Mouse (Mus musculus): Measurements from ENCODE around the gene Resp18. TPM values are rescaled to one million over a fixed set of nuclear protein-coding genes. Genes with fewer than 3 reads are reported as not detected.

Resp18 gene
- total RNA-seq (2021), result not detected
- long read RNA-seq, experiment 1, result 0 reads
- long read RNA-seq, experiment 2, result 0 reads

DNA sequence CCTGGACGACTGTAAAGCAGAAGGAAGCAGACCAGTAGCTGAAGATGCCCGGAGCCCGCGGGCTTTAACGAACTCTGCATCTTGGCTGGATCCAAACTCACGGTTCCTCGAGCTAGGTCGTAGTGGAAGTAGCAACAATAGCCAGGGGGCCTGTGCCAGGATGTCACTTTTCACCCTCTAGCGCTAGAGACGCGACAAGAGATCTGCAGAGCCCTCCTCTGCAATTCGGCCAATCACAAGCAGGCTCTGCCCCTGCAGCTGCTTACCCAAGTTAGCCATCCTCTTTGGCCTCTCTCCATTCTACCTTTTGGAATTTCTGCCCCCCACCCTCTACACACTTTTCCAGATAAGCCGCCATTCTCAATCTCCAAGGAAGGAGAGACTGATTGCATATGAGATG, at the start of gene Resp18:
Gene Resp18, minus strand, starts transcription at position 188 of the 400 bp plus-strand sequence.
- no peak for DNase-seq
- intact Hi-C loops (cut with DNase I), result no loop called here

DNA sequence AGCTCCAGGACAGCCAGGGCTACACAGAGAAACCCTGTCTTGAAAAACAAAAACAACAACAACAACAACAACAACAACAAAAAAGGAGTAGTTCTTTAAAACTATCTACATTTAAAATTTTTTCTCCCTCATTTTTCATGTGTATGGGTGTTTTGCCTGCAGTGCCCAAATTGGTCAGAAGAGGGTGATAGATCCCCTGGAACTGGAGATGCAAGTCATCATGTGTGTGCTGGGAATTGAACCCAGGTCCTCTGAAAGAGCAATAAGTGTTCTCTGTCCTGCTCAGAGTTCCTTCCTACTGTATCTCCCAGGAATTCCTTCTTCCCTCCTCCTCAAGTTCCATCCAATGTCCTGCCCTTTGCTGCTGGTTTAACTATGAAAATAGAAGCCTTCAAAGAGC, 49.2 kb upstream of the Resp18 start:
- no peak for DNase-seq
- intact Hi-C loops (cut with DNase I), result no loop called here

DNA sequence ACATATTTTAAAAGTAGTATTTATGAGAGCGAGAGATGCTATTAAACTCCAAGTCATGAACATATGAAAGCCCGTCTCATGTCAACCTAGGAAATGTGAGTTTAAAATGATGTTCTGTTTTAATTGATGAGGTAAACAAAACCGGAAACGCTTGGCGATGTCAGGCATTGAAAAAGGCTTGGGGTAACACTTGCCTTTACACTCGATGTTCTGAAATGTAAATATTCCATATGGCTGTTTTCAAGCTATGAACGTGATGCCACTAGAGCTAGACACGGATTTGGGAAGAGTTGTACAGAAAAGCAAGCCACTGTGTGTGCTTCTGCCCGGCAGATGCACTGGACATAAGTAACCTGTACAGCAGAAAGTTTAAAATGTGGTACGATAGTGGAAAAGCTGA, 41.0 kb upstream of the Resp18 start:
- no peak for DNase-seq
- intact Hi-C loops (cut with DNase I), result no loop called here

DNA sequence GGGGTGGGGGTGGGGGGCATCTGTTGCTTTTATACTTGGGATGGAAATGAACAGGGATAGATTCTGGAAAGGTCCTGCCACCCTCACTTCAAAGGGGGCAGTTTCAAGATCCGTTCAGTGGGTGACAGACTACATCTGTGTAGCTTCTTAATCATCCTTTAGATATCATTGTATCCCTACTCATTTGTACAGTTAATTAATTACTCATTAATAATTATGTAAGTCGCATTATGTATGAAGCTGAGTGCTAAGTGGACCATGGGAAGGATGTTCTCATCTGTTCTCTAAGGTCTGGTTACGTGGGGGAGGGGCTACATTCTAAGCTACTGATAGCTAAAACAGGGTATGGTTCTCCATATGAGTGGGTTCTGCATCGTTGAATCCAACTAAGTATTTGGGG, 40.5 kb upstream of the Resp18 start:
- intact Hi-C loops (cut with DNase I), result no loop called here

DNA sequence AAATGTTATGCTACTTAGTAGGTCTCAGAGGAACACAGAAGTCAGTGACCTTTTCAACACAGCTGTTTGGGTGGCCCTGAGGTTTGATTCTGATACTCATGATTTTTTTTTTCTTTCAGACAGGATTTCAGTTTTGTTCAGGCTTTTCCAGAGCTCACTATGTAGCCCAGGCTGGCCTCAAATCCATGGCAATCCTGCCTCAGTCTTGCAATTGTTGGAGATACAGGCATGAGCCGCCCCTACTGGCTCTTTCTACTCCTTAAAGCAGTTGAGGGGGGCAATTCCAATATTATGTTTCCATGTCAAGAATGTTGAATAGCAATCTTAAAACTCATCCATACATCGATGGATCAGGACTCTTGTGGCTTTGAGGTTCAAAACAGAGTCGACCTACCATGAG, 40.1 kb upstream of the Resp18 start:
- no peak for DNase-seq
- intact Hi-C loops (cut with DNase I), result no loop called here

More for the DNA sequence above, 40.5 kb upstream of the Resp18 start:
- DNase-seq, result no peak

DNA sequence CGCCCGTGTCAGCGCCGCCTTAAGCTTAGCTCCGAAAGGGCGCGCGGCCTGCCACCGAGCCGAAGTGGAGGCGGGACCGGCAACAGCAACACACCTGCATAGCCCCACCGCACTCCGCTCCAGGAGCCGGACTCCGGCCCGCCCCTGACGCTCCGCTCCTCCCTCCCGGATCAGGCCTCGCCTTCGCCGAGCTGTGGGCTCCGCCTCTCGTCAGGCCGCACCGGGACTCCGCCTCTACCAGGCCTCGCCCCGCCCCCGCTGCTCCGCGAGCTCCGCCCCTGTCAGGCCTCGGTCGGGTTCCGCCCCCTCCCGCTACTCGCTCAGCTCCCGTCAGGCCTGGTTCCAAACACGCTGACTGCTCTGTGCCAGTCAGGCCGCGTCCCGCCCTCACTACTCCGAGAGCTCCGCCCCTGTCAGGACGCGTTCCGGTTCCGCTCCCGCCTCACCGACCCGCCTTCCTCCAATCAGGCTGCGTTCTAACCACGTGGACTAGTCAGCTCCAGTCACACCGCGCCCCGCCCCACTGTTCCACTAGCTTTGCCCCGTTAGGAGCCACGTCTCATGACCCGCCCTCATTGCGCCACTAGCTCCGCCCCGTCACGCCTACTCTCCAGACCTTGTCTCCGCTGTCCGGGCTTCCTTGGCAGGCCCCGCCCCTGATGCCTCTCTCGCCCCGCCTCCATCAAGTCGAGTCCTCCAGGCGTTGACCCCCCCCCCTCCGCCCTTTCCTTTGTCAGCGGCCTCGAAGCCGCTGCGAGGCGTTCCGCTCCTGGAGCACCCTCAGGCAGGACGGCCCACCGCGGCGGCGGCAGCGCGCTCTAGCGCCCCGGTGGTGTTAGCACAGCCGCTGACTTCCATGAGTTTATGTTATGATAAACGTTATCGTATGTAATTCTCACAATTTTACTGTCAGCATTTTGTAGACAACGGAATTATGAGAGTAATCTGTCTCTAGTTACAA, 39.3 kb upstream of the Resp18 start, which contains the start of gene Dnpep:
Gene Dnpep, minus strand, starts transcription at position 750 of the 961 bp plus-strand sequence.
- intact Hi-C loops (cut with DNase I), result no loop called here

DNA sequence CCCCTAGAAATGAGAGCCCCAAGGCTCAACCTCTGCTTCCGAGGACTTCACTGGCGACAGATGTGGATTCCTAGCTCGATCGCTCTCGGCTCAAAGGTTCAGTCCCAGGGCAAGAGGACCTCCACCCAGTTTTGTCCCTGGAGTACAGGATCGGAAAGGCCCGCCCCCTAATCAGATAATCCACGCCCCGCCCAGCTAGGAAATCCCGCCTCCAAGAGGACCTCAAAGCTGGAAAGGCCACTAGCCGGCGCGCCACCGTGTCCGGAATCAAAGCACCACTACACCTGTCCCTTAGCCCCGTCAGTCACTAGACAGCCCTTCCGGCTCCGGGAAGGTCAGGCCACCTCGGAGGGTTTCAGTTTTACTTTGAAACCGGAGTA, 38.6 kb upstream of the Resp18 start:
- intact Hi-C loops (cut with DNase I), result no loop called here
- DNase-seq, result peak; percentile 85 to 89

More for the DNA sequence above, 39.3 kb upstream of the Resp18 start, which contains the start of gene Dnpep:
- peak; percentile 100 for DNase-seq

DNA sequence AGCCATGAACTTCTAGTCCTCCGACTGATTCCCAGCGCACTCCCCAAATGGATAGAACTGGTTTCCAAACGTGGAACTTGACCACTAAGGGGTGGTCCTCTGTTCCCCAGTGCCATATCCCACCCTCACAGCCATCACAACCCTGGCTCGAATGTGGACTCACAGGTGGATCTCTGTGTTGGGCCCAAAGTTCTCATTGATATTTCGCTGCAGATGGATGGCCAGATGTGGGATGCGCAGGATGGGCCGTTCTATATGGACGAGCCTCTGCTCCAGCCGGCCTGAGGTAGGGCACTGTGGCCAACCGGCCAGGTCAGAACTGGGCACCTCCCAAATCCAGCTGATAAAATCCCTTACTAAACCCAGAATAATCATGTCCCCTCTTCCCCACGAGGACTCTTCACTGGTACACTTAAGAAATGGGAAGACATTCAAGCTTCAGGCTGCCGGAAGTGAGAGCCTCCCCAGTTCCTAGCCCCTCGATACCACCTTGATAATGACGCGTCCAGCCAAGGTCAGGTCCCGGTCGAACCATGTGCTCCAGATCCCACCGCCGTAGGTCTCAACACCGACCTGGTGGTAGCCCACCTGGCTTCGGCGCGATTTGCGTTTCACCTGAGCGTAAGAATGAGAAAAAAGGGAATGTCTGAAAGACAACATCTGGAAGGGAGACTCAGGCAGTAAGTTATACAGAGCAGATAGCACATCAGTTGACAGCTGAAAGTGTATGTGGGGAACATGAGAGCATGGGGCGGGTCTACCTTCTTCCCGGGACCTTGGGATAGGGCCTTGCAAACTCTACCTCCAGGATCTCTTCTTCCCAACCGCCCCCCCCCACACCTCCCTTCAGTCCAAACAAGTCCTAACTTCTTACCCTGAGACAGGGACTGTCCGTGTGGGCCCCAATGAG, 37.5 kb upstream of the Resp18 start:
- DNase-seq, result no peak
- intact Hi-C loops (cut with DNase I), result no loop called here

DNA sequence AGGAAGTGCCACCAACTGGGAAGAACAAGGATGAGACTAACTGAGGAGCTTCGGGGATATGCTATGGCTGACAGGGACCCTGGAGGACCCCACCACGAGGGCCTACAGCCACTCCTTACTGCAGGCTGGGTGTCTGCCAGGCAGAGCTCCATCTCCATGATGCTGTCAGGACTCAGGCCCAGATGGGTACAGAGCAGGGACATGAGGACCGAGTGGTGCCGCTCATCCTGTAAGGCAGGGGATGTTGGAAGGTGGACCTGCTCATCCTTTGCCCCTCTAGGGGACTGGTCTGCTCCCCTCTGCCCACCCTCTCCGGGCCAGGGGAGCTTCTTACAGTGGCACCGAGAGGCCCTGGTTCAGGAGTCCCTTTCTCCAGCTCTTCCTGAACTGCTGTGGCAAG, 36.8 kb upstream of the Resp18 start:
- intact Hi-C loops (cut with DNase I), result no loop called here
- no peak for DNase-seq

DNA sequence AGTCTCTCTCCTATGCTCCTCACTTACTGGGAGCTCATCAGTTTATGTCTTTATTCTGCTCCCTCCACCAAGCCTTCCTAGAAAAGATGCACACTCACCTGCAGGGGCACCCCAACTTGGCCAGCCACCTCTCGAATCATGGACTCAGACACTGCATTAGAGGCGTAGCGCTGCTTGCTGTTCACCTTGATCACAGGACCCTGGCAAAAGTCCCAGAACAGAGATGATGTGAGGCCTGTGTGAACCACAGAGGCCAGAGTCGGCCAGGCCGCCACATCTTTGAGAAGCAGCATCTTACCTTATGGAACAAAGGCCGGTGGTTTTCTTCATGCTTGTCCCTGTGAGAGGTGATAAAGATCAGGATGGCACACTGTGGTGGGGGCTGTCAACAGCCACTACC, 33.5 kb upstream of the Resp18 start:
- intact Hi-C loops (cut with DNase I), result loop anchor here (5.0 kb wide), 1 partner anchor 59 kb away; no protein-coding TSS in a partner anchor
- DNase-seq, result no peak

DNA sequence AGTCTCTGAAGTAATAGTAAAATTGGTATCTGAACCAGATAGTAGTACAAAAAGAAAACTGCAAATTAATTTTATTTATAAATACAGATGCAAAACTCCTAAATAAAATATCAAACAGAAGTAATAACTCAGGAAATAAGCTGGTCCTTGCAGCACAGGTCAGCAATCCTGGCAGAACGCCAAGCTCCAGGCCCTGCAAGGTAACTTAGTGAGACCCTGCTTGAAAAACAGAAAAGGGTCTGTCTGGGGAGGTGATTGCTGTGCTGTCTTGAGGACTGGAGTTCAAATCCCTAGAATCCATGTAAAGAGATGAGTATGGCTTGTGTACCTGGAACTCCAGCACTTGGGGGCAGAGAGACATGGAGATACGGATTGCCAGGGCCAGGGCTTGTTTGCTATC, 26.4 kb upstream of the Resp18 start:
- intact Hi-C loops (cut with DNase I), result no loop called here
- DNase-seq, result no peak

DNA sequence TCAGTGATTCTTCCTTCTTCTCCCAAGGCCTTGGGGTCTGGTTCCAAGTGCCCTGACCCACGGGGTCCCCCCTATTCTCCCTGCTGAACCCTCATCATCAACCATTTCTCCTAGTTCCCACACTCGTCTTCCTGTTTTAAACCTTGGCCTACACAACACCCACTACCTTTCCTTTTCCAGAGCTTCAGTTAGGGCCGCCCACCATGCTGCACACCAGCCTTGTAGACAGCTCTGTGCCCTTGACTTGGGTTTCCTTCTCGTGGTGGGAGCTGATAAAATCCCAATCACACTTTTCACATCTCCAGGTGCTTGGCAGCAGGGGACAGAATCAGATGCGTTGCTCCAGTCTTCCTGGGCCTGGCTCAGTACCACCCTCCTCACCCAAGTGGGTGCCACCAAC, 16.1 kb upstream of the Resp18 start:
- intact Hi-C loops (cut with DNase I), result no loop called here
- no peak for DNase-seq

DNA sequence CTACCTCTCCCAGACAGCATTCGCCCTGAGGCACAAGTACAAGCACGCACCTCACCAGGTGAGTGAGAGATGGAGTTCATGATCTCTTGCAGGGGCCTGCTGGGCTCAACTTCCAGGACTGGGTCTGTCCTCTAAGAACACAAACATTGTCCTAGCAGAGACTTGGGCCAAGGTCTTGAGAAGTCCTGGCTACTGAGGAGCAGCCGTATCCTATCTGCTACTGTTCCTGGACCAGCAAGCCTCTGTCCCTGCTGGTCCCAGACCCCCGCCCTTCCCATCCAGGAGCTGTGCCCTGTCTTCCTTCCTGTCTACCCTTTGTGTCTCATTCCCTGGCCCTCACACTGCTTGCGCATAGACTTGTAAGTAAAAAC, 15.1 kb upstream of the Resp18 start:
- DNase-seq, result no peak
- intact Hi-C loops (cut with DNase I), result no loop called here

DNA sequence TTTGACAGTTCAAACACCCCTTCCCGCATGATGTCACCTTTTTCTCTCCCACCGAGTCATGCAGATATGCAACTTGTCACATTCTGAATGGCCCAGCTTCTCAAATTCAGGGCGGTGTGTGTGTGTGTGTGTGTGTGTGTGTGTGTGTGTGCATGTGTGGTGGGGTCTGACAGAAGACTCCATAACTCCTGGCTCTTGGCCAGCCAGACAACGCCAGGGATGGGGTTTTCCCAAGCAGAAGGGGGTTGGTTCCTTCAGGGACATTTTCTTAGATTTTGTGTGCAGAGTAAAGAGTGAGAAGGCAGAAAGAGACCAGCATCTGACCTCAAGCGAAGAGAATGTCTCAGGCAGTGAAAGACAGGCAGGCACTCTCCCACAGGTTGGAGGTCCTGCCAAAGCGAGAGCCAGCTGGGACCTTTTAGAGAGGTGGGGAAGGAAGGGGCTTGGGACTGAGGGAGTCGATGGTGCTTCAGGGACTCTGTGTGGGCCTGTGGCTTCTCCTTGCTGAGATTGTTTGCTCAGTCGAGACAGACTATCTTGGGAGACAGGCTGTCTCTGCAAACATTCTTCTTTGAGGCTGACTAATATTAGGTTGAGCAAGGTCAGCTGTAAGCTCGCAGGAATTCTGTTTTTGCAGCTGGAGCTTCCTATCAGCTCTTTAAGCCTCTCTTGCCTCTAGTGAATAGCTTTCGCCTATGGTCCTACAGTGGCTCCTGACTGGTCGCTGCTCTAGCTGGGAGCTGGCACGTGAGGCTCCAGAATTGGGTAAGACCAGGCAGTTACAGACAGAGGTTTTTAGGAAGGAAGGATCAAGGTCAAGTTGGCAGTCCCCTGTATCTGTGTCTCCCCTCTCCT, 14.5 kb upstream of the Resp18 start:
- DNase-seq, result peak; percentile 9 to 24
- intact Hi-C loops (cut with DNase I), result no loop called here

DNA sequence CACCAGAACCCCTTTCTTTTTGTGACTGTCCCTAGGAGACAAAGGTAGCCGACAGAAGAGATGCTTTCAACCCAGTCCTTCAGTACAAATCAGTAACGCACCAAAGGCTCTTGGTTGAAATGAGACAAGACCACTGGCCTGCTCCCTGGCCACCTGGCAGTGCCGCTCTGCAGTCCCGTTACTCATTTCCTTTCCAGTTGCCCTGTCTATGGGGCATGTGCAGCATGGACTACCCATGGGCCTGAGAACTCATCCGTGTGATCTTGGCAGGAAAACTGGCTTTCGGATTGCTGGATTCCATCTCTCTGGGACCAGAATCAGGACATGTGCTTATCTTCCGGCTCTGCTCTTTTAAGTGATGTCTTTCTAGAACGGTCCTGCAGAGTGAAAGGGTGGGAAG, 13.1 kb upstream of the Resp18 start:
- intact Hi-C loops (cut with DNase I), result loop anchor here (2.0 kb wide), 1 partner anchor 37 kb away; no protein-coding TSS in a partner anchor
- DNase-seq, result no peak

DNA sequence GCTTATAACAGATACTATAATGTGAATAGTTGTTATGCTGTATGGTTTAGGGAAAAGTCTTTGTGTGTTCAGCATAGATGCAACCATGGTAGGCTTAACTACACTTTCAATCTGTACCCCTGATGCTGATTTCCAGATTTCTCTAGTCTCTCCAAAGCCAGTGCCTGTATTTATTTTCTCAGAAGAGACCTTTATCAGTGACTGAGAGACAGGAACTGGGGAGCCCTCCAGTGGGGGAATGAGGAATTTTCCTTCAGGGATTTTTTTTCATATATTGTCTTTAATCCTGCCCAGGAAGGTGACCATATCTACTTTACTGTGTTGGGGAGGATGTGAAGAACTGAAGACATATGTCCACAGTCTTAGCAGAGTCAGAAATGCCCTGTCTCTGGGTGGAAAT, 12.4 kb upstream of the Resp18 start:
- peak in 1 of 2 experiments; percentile 42 for DNase-seq
- intact Hi-C loops (cut with DNase I), result loop anchor here (2.0 kb wide), 1 partner anchor 36 kb away; no protein-coding TSS in a partner anchor

DNA sequence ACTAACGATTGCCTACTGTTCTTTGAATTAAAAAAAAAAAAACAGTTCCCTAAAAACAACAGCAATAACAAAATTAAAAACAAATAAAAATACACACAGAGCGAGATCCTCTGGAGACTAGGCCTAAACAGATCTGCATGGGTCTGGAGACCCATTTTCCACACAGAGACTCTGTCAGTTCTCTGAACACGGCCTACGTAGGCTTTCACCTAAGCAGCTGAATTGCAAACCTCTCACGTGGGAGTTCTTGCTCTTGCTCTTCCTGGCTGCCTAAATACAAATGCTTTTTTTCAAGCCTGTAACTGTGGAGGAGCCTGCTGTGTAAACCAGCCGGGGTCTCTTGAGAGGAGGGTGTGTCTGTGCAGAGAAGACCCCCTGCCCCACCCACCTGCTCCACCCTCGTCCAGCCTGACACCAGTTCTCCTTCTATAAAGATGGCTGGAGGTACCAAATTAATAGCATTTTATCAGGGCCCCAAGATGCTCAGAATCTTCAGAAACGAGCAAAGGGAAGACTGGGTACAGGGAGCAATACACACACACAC, 11.7 kb upstream of the Resp18 start:
- DNase-seq, result no peak
- intact Hi-C loops (cut with DNase I), result loop anchor here (2.0 kb wide), 1 partner anchor 35 kb away; no protein-coding TSS in a partner anchor

DNA sequence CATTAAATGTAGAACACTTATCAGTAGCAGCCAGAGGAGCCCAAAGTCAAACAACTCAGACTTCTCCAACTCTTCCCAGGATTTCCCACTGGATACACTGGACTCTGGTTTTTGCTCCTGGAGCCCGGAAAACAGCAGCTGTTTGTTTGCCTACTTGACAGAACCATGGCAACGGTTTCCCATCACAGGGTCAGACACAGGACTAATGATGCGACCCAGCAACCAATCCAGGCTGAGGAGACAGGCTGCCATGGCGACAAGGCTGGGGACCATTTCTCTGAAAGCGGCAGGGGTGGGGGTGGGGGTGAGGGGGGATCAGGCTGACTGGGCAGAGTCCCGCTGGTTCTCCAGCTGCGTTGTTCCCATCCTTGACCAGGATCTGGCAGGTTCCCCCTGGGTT, 11.2 kb upstream of the Resp18 start:
- DNase-seq, result peak; percentile 31 to 43
- intact Hi-C loops (cut with DNase I), result no loop called here

DNA sequence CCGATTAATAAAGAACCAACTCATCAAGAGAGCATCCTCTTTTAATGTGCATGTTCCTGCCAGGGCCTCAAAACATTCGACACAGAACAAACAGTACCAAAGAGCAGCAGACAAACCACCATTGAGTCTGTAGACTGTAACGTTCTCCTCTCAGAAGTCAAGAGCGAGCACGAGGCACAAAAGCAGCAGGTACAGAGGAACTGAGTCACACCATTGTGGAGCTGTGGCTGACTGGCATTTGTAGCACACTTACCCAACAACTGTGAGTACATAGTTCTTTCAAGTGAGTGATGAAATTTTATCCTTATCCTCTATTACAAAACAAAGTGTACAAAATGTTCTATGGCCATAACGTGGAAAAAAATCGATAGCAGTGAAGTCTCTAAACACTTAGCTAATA, 6.7 kb upstream of the Resp18 start:
- DNase-seq, result no peak
- intact Hi-C loops (cut with DNase I), result no loop called here

DNA sequence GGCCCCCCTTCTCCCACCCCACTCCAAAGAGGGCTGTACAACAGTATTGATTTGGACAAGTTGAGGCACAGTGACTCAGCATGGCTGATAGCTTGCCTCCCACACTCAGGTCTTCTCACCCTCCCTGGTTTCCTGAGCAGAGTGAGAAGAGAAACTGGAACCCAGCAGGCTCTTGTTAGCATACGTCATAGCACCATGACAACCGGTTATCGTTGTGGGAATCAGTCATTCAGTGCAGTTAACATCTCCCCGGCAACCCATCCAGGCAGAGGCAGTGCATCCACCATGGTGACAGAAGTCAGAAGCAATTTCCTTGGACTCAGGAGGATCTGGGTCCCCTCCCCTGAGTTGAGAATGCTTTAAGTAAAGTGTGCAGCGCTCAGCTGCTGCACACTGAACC, 4.8 kb upstream of the Resp18 start:
- DNase-seq, result no peak
- intact Hi-C loops (cut with DNase I), result no loop called here
